Mouse (Mus musculus) frontal cortex, adult 2 months (tissue): ENCODE measurements around the gene Slc16a7. TPM values are rescaled to one million over a fixed set of nuclear protein-coding genes. Genes with fewer than 3 reads are reported as not detected.

Experiments
- DNase-seq, 2 experiments: peaks; one replicate each; pipeline ENCODE4 v3.0.0; 2022; ENCODE audit warnings: low spot score in 1 of 2; ENCODE audit errors: extremely low spot score in 1 of 2
- polyA plus RNA-seq: library from polyadenylated mRNA; depleted of rRNA; stranded (reverse); fragments of >200 nt; gene quantifications from 2 replicates; pipeline ENCODE4 v1.2.3, GENCODE M21; 2012

Gene Slc16a7
- polyA plus RNA-seq, 1 experiment = 13.4 TPM

GRCm38 (mm10) chr10:125324871-125325565, 64.2 kb downstream of the Slc16a7 start:
- DNase-seq = peak in 1 of 2 experiments; percentile 11

GRCm38 (mm10) chr10:125324149-125324834, 65.0 kb downstream of the Slc16a7 start:
- no peak for DNase-seq

GRCm38 (mm10) chr10:125321446-125322428, 67.5 kb downstream of the Slc16a7 start:
- no peak for DNase-seq

DNA sequence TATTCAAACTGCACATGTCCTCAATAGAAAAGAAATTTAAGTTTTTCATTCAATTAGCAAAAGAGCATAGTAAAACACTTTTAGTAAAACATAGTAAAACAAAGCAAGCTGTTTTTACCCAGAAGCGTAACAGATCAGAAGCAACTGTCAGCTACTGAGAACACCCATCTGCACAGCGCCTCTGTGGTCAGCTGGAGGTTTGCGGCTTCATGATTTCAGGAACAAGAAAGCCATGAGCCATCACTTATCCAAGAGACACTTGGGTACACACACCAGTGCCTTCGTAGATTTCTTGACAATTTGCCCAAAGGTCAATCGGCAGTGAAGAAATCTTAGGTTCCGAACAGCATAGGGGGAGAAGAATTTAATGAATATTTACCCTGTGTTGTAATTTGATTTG, 71.9 kb downstream of the Slc16a7 start:
- DNase-seq = peak in 1 of 2 experiments; percentile 30

GRCm38 (mm10) chr10:125310855-125311254, 78.4 kb downstream of the Slc16a7 start:
- DNase-seq = no peak

- peak; percentile 38 to 70 for DNase-seq
Observed at GRCm38 (mm10) chr10:125298036-125298435, 91.2 kb downstream of the Slc16a7 start.

- no peak for DNase-seq
Observed at GRCm38 (mm10) chr10:125290320-125290719, 98.9 kb downstream of the Slc16a7 start.

- no peak for DNase-seq
Observed at GRCm38 (mm10) chr10:125288560-125288959, 100.7 kb downstream of the Slc16a7 start.

GRCm38 (mm10) chr10:125285386-125285785, 103.9 kb downstream of the Slc16a7 start:
- no peak for DNase-seq

DNA sequence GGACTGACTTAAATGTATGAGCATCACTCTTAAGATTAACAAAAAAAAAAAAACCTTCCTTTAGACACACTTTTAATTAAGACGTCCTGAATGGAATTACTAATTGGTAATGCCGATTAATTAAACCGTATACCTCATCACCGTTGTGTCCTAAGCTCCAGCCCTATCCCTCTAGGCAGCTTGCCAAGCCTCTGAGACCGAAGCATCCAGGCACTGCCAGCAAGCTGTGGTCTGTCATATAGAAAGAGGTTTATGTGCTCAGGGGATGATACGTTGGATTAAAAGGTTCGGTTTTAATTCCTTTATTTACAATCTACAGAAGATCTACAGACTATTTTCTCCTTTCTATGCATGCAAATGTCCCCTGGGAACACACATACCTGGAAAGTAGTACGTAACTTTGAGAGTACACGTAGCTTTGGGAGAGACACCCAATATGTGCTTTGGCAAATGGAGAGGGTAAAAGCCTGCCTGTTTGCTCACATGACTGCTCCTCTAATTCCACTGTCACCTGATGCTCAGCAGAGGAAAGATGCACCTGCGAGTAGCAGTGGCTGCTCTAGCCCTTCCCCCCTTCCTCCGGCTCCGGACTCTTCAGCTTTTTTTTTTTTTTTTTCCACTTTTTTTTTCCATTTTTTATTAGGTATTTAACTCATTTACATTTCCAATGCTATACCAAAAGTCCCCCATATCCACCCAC, 114.0 kb downstream of the Slc16a7 start:
- no peak for DNase-seq

DNA sequence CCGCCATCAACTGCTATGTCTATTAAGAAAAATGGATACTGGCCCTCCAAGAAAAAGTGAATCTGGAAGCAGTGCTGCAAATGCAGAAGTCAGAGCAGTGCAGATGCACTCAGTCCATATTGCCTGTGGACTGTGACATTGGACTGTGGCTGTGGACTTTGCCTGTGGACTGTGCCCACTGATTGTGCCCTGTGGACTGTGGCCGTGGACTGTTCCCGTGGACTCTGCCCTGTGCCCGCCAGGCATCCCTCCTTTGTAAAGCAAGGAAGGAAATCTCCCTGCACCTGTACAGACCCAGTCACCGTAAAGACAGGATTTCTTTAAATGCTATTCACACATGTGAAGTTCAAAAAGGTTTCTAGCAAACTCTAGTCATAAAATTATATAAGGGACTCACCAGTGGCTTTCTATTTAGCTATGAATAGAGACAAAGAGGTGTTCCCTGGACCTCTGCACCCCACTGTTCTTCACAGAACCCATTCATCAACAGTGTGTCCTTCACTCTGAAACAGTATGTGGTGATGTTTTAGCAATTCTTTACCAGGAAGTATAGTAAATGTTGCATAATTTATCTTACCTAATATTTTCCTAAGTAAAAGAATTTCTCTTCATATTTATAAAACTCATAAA, 114.6 kb downstream of the Slc16a7 start:
- DNase-seq = no peak

DNA sequence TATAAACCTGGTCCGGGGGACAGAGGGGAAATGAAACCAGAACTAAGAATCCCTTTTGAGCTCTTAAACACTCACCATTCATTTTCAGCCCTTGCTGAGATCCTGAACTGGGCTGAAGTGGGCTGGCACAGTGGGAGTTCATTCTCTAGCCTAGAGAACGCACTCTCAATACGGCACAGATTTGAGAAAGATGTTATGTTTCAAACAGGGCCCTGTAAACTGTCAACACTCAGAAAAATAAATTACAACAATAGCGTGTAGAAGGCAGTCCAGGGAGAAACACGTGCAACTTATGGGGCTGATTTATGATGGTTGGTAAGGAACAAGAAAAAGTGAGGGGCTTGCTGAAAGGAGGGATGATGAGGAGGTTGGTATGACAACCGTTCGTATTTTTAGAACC, 115.5 kb downstream of the Slc16a7 start:
- DNase-seq = no peak

- DNase-seq = no peak
Observed at GRCm38 (mm10) chr10:125271448-125271847, 117.8 kb downstream of the Slc16a7 start.

DNA sequence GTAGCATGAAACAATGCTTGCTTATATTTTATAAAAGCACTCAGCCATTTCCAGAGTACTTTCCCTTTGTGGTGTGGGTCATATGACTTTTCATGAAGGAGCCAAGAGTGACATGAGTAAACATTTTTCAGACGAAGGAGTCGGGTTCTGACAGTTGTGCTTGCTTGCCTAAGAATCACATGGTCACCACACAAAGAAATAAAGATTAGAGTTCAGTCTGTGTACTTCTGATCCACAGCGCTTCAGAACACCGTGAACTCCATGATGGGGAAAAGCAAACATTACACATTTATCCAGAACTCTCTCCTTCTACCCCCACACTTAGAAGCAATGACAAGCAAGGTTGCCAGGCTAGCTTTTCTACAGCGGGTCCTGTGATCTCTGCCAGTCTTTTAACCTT, 119.0 kb downstream of the Slc16a7 start:
- no peak for DNase-seq

DNA sequence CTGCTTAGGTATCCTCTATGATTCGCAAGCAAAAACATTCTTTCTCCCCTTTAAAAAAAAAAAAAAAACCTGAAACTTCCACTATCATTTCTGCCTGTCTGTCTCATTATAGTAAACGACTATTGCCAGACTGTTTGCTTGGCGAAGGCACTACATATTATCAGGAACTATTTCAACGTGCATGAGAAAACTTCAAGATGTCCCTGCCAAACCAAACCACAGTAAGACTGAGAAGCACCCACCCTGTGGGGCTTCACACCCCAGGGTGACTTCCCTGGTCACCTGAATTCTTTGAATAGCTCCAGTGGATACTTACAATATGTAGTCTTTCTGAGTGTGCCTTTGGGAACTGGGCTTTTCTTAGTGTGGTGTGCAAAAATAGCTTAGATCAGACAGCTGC, 122.9 kb downstream of the Slc16a7 start:
- DNase-seq = no peak

GRCm38 (mm10) chr10:125265901-125266300, 123.4 kb downstream of the Slc16a7 start:
- DNase-seq = no peak

GRCm38 (mm10) chr10:125265467-125265866, 123.8 kb downstream of the Slc16a7 start:
- no peak for DNase-seq

DNA sequence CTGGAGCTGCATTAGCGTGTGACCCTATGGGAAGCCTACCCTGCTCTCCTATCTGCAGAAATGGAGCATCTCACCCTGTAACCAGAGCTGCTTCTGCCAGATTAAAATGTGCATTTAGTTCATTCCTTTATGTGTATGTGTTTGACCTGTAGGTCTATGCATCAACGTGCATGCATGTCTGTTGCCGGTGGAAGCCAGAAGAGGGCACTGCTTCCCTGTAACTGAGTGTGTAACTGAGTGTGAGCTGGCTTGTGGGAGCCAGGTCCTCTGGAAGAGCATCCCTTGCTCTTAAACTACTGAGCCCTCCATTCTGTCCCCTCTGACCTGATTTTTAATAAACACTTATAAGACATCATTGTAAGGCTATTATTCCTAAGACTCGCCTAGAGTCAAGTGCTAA, 124.3 kb downstream of the Slc16a7 start:
- peak; percentile 41 to 74 for DNase-seq

DNA sequence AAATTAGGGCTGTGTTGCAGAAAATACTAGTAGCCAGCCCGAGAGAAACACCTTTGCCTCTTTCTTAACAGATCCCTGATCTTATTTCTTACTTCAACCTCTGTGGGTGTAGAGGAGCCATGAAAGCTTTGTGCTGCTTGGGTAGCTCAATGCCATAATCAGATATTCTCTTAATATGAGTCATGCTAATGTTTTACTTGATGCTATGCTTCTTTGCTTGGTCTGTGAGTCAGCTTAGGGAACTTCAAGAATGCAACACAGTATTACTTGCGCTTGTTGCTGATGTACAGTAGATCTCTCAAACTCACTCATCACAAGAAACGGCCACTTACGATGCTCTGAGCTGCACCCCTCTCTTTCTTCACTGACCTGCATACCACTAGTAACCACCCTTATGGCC, 133.4 kb downstream of the Slc16a7 start:
- DNase-seq = no peak

- DNase-seq = no peak
Observed at GRCm38 (mm10) chr10:125214536-125214935, 174.7 kb downstream of the Slc16a7 start.
